Mouse (Mus musculus): ENCODE data around the gene Zfp639.

GRCm38 (mm10) chr3:32508666-32509324 lies 1.3 kb upstream of the Zfp639 start:
- TF ChIP-seq CTCF (IDR thresholded peaks at IDR 0.05; ENCODE audit: borderline replicate concordance, insufficient read depth, low read length), result 0 out of 2 replicates have a peak, but pooled peaks have one; percentile 27
- TF ChIP-seq POLR2A (IDR thresholded peaks at IDR 0.05; ENCODE audit: low read depth, low read length), result no peak

All from embryonic fibroblast, embryonic 13.5 days (primary cell).